Mouse (Mus musculus): ENCODE results near the gene Rbm20.

Rbm20 gene

GRCm38 (mm10) chr19:53785352-53785751 is 108.2 kb downstream of the Rbm20 start:
- in situ Hi-C loops (cut with MboI, MseI) = loop anchor here in 1 of 2 experiments (25.0 kb wide), 1 partner anchor 1927 kb away; no protein-coding TSS in a partner anchor

GRCm38 (mm10) chr19:53786239-53786638 is 109.1 kb downstream of the Rbm20 start:
- in situ Hi-C loops (cut with MboI, MseI) = loop anchor here in 1 of 2 experiments (25.0 kb wide), 1 partner anchor 1926 kb away; no protein-coding TSS in a partner anchor

- in situ Hi-C loops (cut with MboI, MseI) = loop anchor here in 1 of 2 experiments (25.0 kb wide), 1 partner anchor 1925 kb away; no protein-coding TSS in a partner anchor
Measured at GRCm38 (mm10) chr19:53786836-53787235, 109.7 kb downstream of the Rbm20 start.

- in situ Hi-C loops (cut with MboI, MseI) = loop anchor here in 1 of 2 experiments (25.0 kb wide), 1 partner anchor 1924 kb away; no protein-coding TSS in a partner anchor
Measured at GRCm38 (mm10) chr19:53788621-53789331, 111.7 kb downstream of the Rbm20 start.

- in situ Hi-C loops (cut with MboI, MseI) = loop anchor here in 1 of 2 experiments (25.0 kb wide), 1 partner anchor 1923 kb away; no protein-coding TSS in a partner anchor
Measured at GRCm38 (mm10) chr19:53789571-53789970, 112.5 kb downstream of the Rbm20 start.

- in situ Hi-C loops (cut with MboI, MseI) = loop anchor here in 1 of 2 experiments (25.0 kb wide), 1 partner anchor 1920 kb away; no protein-coding TSS in a partner anchor
Measured at GRCm38 (mm10) chr19:53791751-53792720, 114.9 kb downstream of the Rbm20 start.

GRCm38 (mm10) chr19:53792976-53793897 is 116.1 kb downstream of the Rbm20 start:
- in situ Hi-C loops (cut with MboI, MseI) = loop anchor here in 1 of 2 experiments (25.0 kb wide), 1 partner anchor 1919 kb away; no protein-coding TSS in a partner anchor

- in situ Hi-C loops (cut with MboI, MseI) = loop anchor here in 1 of 2 experiments (25.0 kb wide), 1 partner anchor 1918 kb away; no protein-coding TSS in a partner anchor
Measured at GRCm38 (mm10) chr19:53793994-53794890, 117.1 kb downstream of the Rbm20 start.

- in situ Hi-C loops (cut with MboI, MseI) = loop anchor here in 1 of 2 experiments (25.0 kb wide), 1 partner anchor 1917 kb away; no protein-coding TSS in a partner anchor
Measured at GRCm38 (mm10) chr19:53794996-53795395, 117.9 kb downstream of the Rbm20 start.

GRCm38 (mm10) chr19:53796020-53796419 is 118.9 kb downstream of the Rbm20 start:
- in situ Hi-C loops (cut with MboI, MseI) = loop anchor here in 1 of 2 experiments (25.0 kb wide), 1 partner anchor 1916 kb away; no protein-coding TSS in a partner anchor

- in situ Hi-C loops (cut with MboI, MseI) = loop anchor here in 1 of 2 experiments (25.0 kb wide), 1 partner anchor 1915 kb away; no protein-coding TSS in a partner anchor
Measured at GRCm38 (mm10) chr19:53797770-53798169, 120.7 kb downstream of the Rbm20 start.

GRCm38 (mm10) chr19:53799885-53800284 is 122.8 kb downstream of the Rbm20 start:
- in situ Hi-C loops (cut with MboI, MseI) = loop anchor here (5.0 to 25.0 kb wide), 4 partner anchors 97 to 1912 kb away; no protein-coding TSS in a partner anchor

GRCm38 (mm10) chr19:53800365-53800999 is 123.4 kb downstream of the Rbm20 start:
- in situ Hi-C loops (cut with MboI, MseI) = loop anchor here (5.0 to 10.0 kb wide), 3 partner anchors 97 to 1744 kb away; no protein-coding TSS in a partner anchor

- in situ Hi-C loops (cut with MboI, MseI) = loop anchor here (5.0 to 10.0 kb wide), 3 partner anchors 96 to 1743 kb away; no protein-coding TSS in a partner anchor
Measured at GRCm38 (mm10) chr19:53801380-53801779, 124.3 kb downstream of the Rbm20 start.

GRCm38 (mm10) chr19:53801789-53802683 is 124.9 kb downstream of the Rbm20 start:
- in situ Hi-C loops (cut with MboI, MseI) = loop anchor here (5.0 to 10.0 kb wide), 3 partner anchors 95 to 1743 kb away; no protein-coding TSS in a partner anchor

GRCm38 (mm10) chr19:53803954-53804353 is 126.8 kb downstream of the Rbm20 start:
- in situ Hi-C loops (cut with MboI, MseI) = loop anchor here (5.0 to 10.0 kb wide), 3 partner anchors 93 to 1741 kb away; no protein-coding TSS in a partner anchor

GRCm38 (mm10) chr19:53805063-53805462 is 128.0 kb downstream of the Rbm20 start:
- in situ Hi-C loops (cut with MboI, MseI) = loop anchor here in 1 of 2 experiments (10.0 kb wide), 2 partner anchors 380 to 1740 kb away; no protein-coding TSS in a partner anchor

Measured in T-helper 17 cell (primary cell).